Mouse (Mus musculus) ES-Bruce4 (cell line): ENCODE data around the gene Dnpep. TPM values are rescaled to one million over a fixed set of nuclear protein-coding genes. Genes with fewer than 3 reads are reported as not detected.

Experiments
- H3K27ac ChIP-seq: 2 replicates; pipeline ENCODE4 v1.5.1; 2012; ENCODE audit warnings: low read length, inconsistent platforms; ENCODE audit not compliant: insufficient read depth
- H3K27me3 ChIP-seq: 2 replicates; pipeline ENCODE4 v1.6.1; 2012; ENCODE audit warnings: mild to moderate bottlenecking, low read length, inconsistent platforms; ENCODE audit not compliant: control insufficient read depth, poor library complexity, insufficient read depth, severe bottlenecking
- H3K36me3 ChIP-seq: 2 replicates; pipeline ENCODE4 v1.6.1; 2012; ENCODE audit warnings: inconsistent platforms, mild to moderate bottlenecking, low read length, moderate library complexity; ENCODE audit not compliant: control insufficient read depth, poor library complexity, insufficient read depth, severe bottlenecking
- H3K4me1 ChIP-seq: one replicate; pipeline ENCODE4 v1.8.1; 2011; ENCODE audit warnings: low read length; ENCODE audit not compliant: control insufficient read depth, insufficient read depth
- H3K4me3 ChIP-seq: 2 replicates; pipeline ENCODE4 v1.5.1; 2011; ENCODE audit warnings: low read depth, mild to moderate bottlenecking, low read length
- H3K9ac ChIP-seq: 2 replicates; pipeline ENCODE4 v1.6.1; 2012; ENCODE audit warnings: low read depth, mild to moderate bottlenecking, inconsistent platforms; ENCODE audit not compliant: poor library complexity, severe bottlenecking
- H3K9me3 ChIP-seq: replicated peaks from 2 replicates; pipeline ENCODE4 v1.6.1; 2012; ENCODE audit warnings: mild to moderate bottlenecking, low read length, inconsistent platforms; ENCODE audit not compliant: control insufficient read depth, poor library complexity, insufficient read depth, severe bottlenecking
- CTCF ChIP-seq: IDR thresholded peaks from one replicate; pipeline ENCODE4 v1.8.1; 2011; ENCODE audit warnings: low read depth, low read length
- EP300 ChIP-seq: IDR thresholded peaks from 2 replicates; pipeline ENCODE4 v1.6.1; 2011; ENCODE audit warnings: low read depth, low read length; ENCODE audit not compliant: insufficient read depth
- POLR2A ChIP-seq: IDR thresholded peaks from one replicate; pipeline ENCODE4 v1.8.1; 2011; ENCODE audit warnings: low read length; ENCODE audit not compliant: insufficient read depth
- polyA plus RNA-seq: library from polyadenylated mRNA; stranded (reverse); fragments of >200 nt; gene quantifications from 2 replicates; pipeline ENCODE4 v1.2.4, GENCODE M21; 2011; ENCODE audit warnings: low read depth; ENCODE audit not compliant: missing spikeins, insufficient read depth, insufficient read length

The Dnpep gene
- polyA plus RNA-seq, 1 experiment: 104 TPM

DNA sequence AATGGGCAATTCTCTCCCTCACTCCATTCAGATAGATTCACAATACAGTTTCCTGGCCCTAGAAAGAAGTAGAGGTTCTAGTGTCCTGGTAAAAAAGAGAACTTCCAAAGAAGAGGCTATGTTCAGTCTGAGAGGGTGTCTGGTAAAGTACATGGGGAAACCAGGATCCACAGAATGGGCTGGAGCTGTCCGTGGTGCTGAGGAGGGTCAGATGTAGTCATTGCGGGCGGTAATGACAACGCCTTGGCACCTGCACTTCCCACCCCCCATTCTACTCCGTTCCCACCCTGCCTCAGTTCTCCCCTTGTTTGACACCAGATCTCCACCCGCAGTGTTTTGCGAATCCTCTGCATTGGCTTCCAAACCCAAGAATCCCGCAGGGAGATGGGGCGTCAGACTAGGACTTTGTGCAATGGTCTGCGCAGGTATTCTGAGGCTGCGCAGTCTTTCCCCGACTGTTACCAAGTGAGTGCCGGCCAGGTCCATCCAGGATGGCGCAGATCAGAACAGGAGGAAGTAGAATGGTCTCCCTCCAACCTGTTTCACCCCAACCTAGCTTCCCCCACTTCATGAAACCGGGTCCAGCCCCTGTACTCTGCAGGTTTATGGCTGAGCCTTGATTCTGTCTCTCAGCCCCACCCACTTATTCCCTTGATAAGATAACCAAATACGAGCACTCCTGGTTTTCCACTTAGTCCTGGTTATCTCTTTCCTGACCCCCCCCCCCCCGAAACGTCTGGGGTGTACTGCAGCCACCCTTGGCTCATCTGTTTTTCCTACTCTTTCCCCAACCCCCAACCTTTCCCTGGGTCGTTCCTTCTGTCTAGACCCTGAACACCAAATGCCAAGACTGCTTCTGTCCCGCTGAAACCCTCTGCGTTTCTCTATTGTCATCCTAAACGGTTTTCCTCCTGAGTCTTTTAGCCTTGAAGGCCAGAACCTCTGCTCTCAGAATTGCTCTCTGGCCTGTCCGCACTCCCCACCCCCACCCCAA is 40.3 kb downstream of the Dnpep start:
- H3K4me3 ChIP-seq: peak overlapping the region; percentile 30
- TF ChIP-seq EP300: no peak
- no peak for TF ChIP-seq CTCF
- no peak for TF ChIP-seq POLR2A
- no peaks in the 10 kb centered on the region for H3K36me3 ChIP-seq
- H3K27me3 ChIP-seq: no peaks in the 10 kb centered on the region; the same call in 1 of the 2 replicates
- no peaks in the 10 kb centered on the region for H3K4me1 ChIP-seq
- H3K9ac ChIP-seq: no peak overlapping the region
- peaks cover 9% of the 10 kb centered on the region; the same call in 1 of the 2 replicates for H3K9me3 ChIP-seq
- no peak overlapping the region for H3K27ac ChIP-seq

GRCm38 (mm10) chr1:75264091-75264880 is 53.5 kb downstream of the Dnpep start, which contains the start of gene Ptprn:
Ptprn (minus strand) TSS chr1:75264502.
- Histone ChIP-seq H3K9me3 (no peaks in the 10 kb centered on the region), H3K9ac (peak within 1 kb of the TSS; percentile 56), H3K27ac (no peak within 1 kb of the TSS), H3K4me3 (peak within 1 kb of the TSS; percentile 74), H3K4me1 (no peaks in the 10 kb centered on the region), H3K36me3 (no peaks in the 10 kb centered on the region), H3K27me3 (no peaks in the 10 kb centered on the region)
- TF ChIP-seq EP300 (no peak), CTCF (no peak), POLR2A (no peak)

DNA sequence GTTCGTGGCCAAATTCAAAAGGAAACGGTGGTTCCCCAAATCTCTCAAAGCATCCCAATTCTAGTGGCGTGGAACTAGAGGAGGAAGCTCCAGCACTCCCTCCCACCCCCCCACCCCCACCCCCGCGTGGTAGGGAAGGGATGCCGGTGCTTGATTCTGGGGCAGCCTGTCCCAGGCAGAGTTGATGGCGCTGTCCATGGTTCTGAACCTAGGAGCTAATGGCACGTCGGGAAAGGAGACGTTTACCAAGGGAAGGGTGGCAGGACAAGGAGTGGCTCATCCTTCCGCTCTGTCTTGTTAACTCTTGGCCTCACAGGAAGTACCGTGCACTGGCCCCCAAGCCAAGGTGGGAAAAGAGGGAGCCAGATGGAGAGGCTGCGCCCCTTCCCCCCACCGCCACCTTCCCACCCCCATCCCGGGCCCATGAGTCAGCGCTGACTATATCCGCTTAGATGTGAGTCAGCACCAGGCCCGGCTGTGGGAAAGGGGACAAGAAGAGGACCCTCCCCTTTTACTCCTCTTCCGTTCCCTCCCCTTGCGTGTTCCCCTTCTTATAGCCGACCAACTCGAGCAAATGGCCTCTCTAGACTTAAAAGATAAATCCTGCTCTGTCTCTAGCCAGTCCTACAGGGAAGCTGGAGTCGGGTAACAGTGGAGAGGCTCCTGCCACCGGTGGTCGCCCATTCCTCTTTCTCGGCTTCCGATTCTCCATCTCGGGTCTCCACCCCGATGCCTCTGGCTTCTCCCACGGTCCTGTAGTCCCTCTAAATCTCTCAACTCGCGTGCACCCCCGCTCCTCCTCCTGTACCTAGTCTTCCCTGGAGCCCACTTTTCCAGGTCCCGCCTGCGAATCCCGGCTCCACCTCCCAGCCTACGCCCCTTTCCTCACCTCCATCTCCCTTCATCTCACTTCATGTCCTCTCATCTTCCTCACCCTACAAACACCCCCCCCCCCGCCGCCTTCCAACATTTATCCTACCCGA is 54.5 kb downstream of the Dnpep start:
- Histone ChIP-seq H3K4me3 (peak overlapping the region; percentile 74), H3K27me3 (no peaks in the 10 kb centered on the region), H3K4me1 (no peaks in the 10 kb centered on the region), H3K9me3 (no peaks in the 10 kb centered on the region), H3K36me3 (no peaks in the 10 kb centered on the region), H3K27ac (no peak overlapping the region), H3K9ac (peak overlapping the region; percentile 56)
- TF ChIP-seq EP300 (no peak), POLR2A (no peak), CTCF (no peak)

- no peak overlapping the region for H3K9ac ChIP-seq
Observed at GRCm38 (mm10) chr1:75261278-75261677, 56.5 kb downstream of the Dnpep start.

More at GRCm38 (mm10) chr1:75261278-75261677, 56.5 kb downstream of the Dnpep start:
- H3K36me3 ChIP-seq: no peaks in the 10 kb centered on the region
- H3K4me1 ChIP-seq: no peaks in the 10 kb centered on the region
- H3K27ac ChIP-seq: no peak overlapping the region
- H3K4me3 ChIP-seq: no peak overlapping the region
- TF ChIP-seq CTCF (no peak), EP300 (no peak), POLR2A (no peak)
- H3K27me3 ChIP-seq: no peaks in the 10 kb centered on the region
- no peaks in the 10 kb centered on the region for H3K9me3 ChIP-seq

Other genes starting within 250 kb of the Dnpep start
- 3.7 and 5.1 TPM in 2 replicates for gene Nhej1, start 192.8 kb downstream of the Dnpep start, polyA plus RNA-seq
- gene Slc23a3, start 184.1 kb downstream of the Dnpep start, polyA plus RNA-seq: not detected in 2 replicates
- 20.0 and 23.9 TPM in 2 replicates for gene Cnppd1, start 175.3 kb downstream of the Dnpep start, polyA plus RNA-seq
- gene Retreg2, start 175.2 kb downstream of the Dnpep start, polyA plus RNA-seq: 21.9 and 22.7 TPM in 2 replicates
- gene Zfand2b, start 149.3 kb downstream of the Dnpep start, polyA plus RNA-seq: 10.9 and 13.0 TPM in 2 replicates
- 8.8 and 10.8 TPM in 2 replicates for gene Abcb6, start 137.6 kb downstream of the Dnpep start, polyA plus RNA-seq
- gene Ankzf1, start 125.8 kb downstream of the Dnpep start, polyA plus RNA-seq: 17.0 and 17.4 TPM in 2 replicates
- 10.3 and 10.6 TPM in 2 replicates for gene Atg9a, start 125.8 kb downstream of the Dnpep start, polyA plus RNA-seq
- 5.1 and 10.6 TPM in 2 replicates for gene Glb1l, start 107.2 kb downstream of the Dnpep start, polyA plus RNA-seq
- gene Stk16, start 107.2 kb downstream of the Dnpep start, polyA plus RNA-seq: 27.8 and 37.4 TPM in 2 replicates
- 97.4 and 113 TPM in 2 replicates for gene Tuba4a, start 98.1 kb downstream of the Dnpep start, polyA plus RNA-seq
- gene A630095N17Rik, start 85.9 kb downstream of the Dnpep start, polyA plus RNA-seq: not detected in 2 replicates
- gene Dnajb2, start 81.6 kb downstream of the Dnpep start, polyA plus RNA-seq: 18.9 and 23.8 TPM in 2 replicates
- gene Ptprn, start 53.5 kb downstream of the Dnpep start, polyA plus RNA-seq: 9.1 and 10.1 TPM in 2 replicates
- gene Resp18, start 39.6 kb downstream of the Dnpep start, polyA plus RNA-seq: not detected in 2 replicates
- gene Des, start 42.3 kb upstream of the Dnpep start, polyA plus RNA-seq: 18.2 and 23.3 TPM in 2 replicates
- gene Speg, start 57.3 kb upstream of the Dnpep start, polyA plus RNA-seq: 18.0 and 19.8 TPM in 2 replicates
- gene Gmppa, start 117.9 kb upstream of the Dnpep start, polyA plus RNA-seq: 35.2 and 36.5 TPM in 2 replicates
- gene Asic4, start 132.4 kb upstream of the Dnpep start, polyA plus RNA-seq: not detected in 2 replicates
- 13.3 and 15.1 TPM in 2 replicates for gene Chpf, start 161.3 kb upstream of the Dnpep start, polyA plus RNA-seq
- 0.27 and 0.53 TPM in 2 replicates for gene Tmem198, start 161.5 kb upstream of the Dnpep start, polyA plus RNA-seq
- gene Obsl1, start 188.5 kb upstream of the Dnpep start, polyA plus RNA-seq: 32.6 and 32.9 TPM in 2 replicates
- 1.9 and 2.4 TPM in 2 replicates for gene Inha, start 189.1 kb upstream of the Dnpep start, polyA plus RNA-seq
- gene Stk11ip, start 203.5 kb upstream of the Dnpep start, polyA plus RNA-seq: 18.8 and 22.7 TPM in 2 replicates
- gene Slc4a3, start 228.3 kb upstream of the Dnpep start, polyA plus RNA-seq: 6.6 and 7.4 TPM in 2 replicates